Mouse (Mus musculus) ovary, postnatal 36 days (tissue): Measurements from ENCODE around the gene Asic1.
"Not testable (repeated sequence)": the region's sequence is repeated elsewhere in the genome, so short reads cannot be mapped to it uniquely, and the experiment has no call there.

Experiments used
- DNase-seq: peaks from one replicate; pipeline ENCODE4 v3.0.0; 2022; ENCODE audit warnings: low spot score, mixed read lengths

Gene Asic1

GRCm38 (mm10) chr15:99663964-99664599 lies 6.1 kb upstream of the Asic1 start:
- DNase-seq: no peak

- peak; percentile 49 for DNase-seq
Measured at GRCm38 (mm10) chr15:99664600-99665451, 5.3 kb upstream of the Asic1 start.

GRCm38 (mm10) chr15:99667544-99667943 lies 2.6 kb upstream of the Asic1 start:
- no peak for DNase-seq

GRCm38 (mm10) chr15:99668881-99669280 lies 1.3 kb upstream of the Asic1 start:
- peak; percentile 74 for DNase-seq

GRCm38 (mm10) chr15:99669392-99669791 lies 776 bp upstream of the Asic1 start:
- DNase-seq: no peak

- DNase-seq: no peak
Measured at GRCm38 (mm10) chr15:99670964-99671670, 949 bp downstream of the Asic1 start.

- DNase-seq: no peak
Measured at GRCm38 (mm10) chr15:99671783-99672182, 1.6 kb downstream of the Asic1 start.

GRCm38 (mm10) chr15:99674866-99675265 lies 4.7 kb downstream of the Asic1 start:
- DNase-seq: no peak

GRCm38 (mm10) chr15:99677089-99677488 lies 6.9 kb downstream of the Asic1 start:
- DNase-seq: no peak

- peak; percentile 34 for DNase-seq
Measured at GRCm38 (mm10) chr15:99678063-99678800, 8.1 kb downstream of the Asic1 start.

GRCm38 (mm10) chr15:99679008-99679407 lies 8.8 kb downstream of the Asic1 start:
- no peak for DNase-seq

GRCm38 (mm10) chr15:99682880-99683279 lies 12.7 kb downstream of the Asic1 start:
- no peak for DNase-seq

GRCm38 (mm10) chr15:99684156-99684555 lies 14.0 kb downstream of the Asic1 start:
- no peak for DNase-seq

- peak; percentile 55 for DNase-seq
Measured at GRCm38 (mm10) chr15:99688712-99689111, 18.5 kb downstream of the Asic1 start.

- DNase-seq: no peak
Measured at GRCm38 (mm10) chr15:99690924-99691323, 20.8 kb downstream of the Asic1 start.

GRCm38 (mm10) chr15:99691976-99692375 lies 21.8 kb downstream of the Asic1 start:
- no peak for DNase-seq

GRCm38 (mm10) chr15:99697309-99697708 lies 27.1 kb downstream of the Asic1 start:
- no peak for DNase-seq

- no peak for DNase-seq
Measured at GRCm38 (mm10) chr15:99698533-99699085, 28.4 kb downstream of the Asic1 start.

- no peak for DNase-seq
Measured at GRCm38 (mm10) chr15:99699715-99700114, 29.5 kb downstream of the Asic1 start.

GRCm38 (mm10) chr15:99700219-99701106 lies 30.3 kb downstream of the Asic1 start:
- no peak for DNase-seq

- DNase-seq: not testable (repeated sequence)
Measured at GRCm38 (mm10) chr15:99701640-99701998, 31.5 kb downstream of the Asic1 start.
